31 mouse cellular contexts compared by ENCODE assay signal in genomic region chr15:22947234-22947633, GRCm38 (mm10).
"Had no signal": no experiment of that assay in that cellular context is flagged by ENCODE, and none has a peak within 500 bp of the region (broad histone marks: within the 10 kb centered on the region; RNA-seq: fewer than 3 reads in every experiment).

No protein-coding gene starts in this region.

- H3K27ac ChIP-seq: heart, embryonic 10.5 days; heart, embryonic 13.5 days; heart, embryonic 15.5 days; hindbrain, embryonic 10.5 days; hindbrain, embryonic 12.5 days; hindbrain, embryonic 13.5 days; hindbrain, embryonic 14.5 days; hindbrain, embryonic 15.5 days; hindbrain, postnatal 0 days; intestine, embryonic 15.5 days; kidney, embryonic 15.5 days; kidney, postnatal 0 days; layer of hippocampus, adult 2 months; left cerebral cortex, adult 2 months had no signal

- H3K27me3 ChIP-seq: heart, embryonic 12.5 days; heart, embryonic 13.5 days; heart, embryonic 15.5 days; hindbrain, embryonic 12.5 days; hindbrain, embryonic 13.5 days; hindbrain, embryonic 15.5 days; intestine, embryonic 15.5 days; kidney, embryonic 15.5 days had no signal

- H3K4me1 ChIP-seq: heart, embryonic 10.5 days; heart, embryonic 12.5 days; heart, embryonic 13.5 days; heart, embryonic 15.5 days; hindbrain, embryonic 10.5 days; hindbrain, embryonic 12.5 days; hindbrain, embryonic 13.5 days; hindbrain, embryonic 15.5 days; intestine, embryonic 15.5 days; kidney, embryonic 15.5 days had no signal

- H3K36me3 ChIP-seq: heart, embryonic 10.5 days; heart, embryonic 12.5 days; heart, embryonic 13.5 days; heart, embryonic 15.5 days; hindbrain, embryonic 10.5 days; hindbrain, embryonic 12.5 days; hindbrain, embryonic 13.5 days; hindbrain, embryonic 15.5 days; intestine, embryonic 15.5 days; kidney, embryonic 15.5 days had no signal

- H3K9ac ChIP-seq: heart, embryonic 12.5 days; heart, embryonic 13.5 days; heart, embryonic 15.5 days; hindbrain, embryonic 12.5 days; hindbrain, embryonic 13.5 days; hindbrain, embryonic 14.5 days; hindbrain, embryonic 15.5 days; intestine, embryonic 15.5 days; kidney, embryonic 15.5 days had no signal

- H3K4me3 ChIP-seq: heart, embryonic 10.5 days; heart, embryonic 12.5 days; heart, embryonic 13.5 days; heart, embryonic 15.5 days; hindbrain, embryonic 10.5 days; hindbrain, embryonic 12.5 days; hindbrain, embryonic 13.5 days; hindbrain, embryonic 15.5 days; intestine, embryonic 15.5 days; kidney, embryonic 15.5 days; layer of hippocampus, adult 2 months; left cerebral cortex, adult 2 months had no signal

- H3K9me3 ChIP-seq: heart, embryonic 10.5 days; heart, embryonic 12.5 days; heart, embryonic 13.5 days; heart, embryonic 15.5 days; hindbrain, embryonic 10.5 days; hindbrain, embryonic 12.5 days; hindbrain, embryonic 13.5 days; hindbrain, embryonic 15.5 days; intestine, embryonic 15.5 days; kidney, embryonic 15.5 days had no signal

- H3K4me2 ChIP-seq: heart, embryonic 11.5 days; heart, embryonic 12.5 days; heart, embryonic 13.5 days; heart, embryonic 15.5 days; hindbrain, embryonic 12.5 days; hindbrain, embryonic 13.5 days; hindbrain, embryonic 14.5 days; hindbrain, embryonic 15.5 days; intestine, embryonic 15.5 days; kidney, embryonic 15.5 days had no signal

- DNase-seq: heart, postnatal 10 days; heart, postnatal 14 days; heart, postnatal 4 days; kidney, adult 11 months; kidney, adult 18-20 months; kidney, adult 2 months; kidney, adult 8-10 months; kidney, adult 9 months; kidney, postnatal 10 days; kidney, postnatal 14 days; kidney, postnatal 25 days; kidney, postnatal 36 days; kidney, postnatal 4 days; layer of hippocampus, adult 9-11 months; layer of hippocampus, postnatal 36 days had no signal
